25 mouse cellular contexts compared by ENCODE assay signal in the genomic region with DNA sequence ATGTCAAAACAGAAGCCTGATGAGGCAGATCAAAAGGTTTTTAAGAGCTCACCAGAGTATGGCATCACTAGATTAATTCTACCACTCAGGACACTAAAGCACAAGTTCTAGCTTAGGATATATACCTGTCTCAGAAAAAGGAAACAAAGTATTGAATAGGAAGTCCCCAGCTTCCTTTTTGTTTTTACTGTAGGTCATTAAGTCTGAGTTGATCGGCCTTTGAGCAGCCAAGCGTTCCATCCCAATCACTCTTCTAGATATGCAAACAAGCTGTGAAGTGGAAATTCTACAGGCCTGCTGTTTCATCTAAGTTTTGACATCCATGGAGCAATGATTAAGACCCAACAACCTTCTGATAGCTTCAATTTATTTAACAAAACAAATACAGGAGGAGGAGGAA. TPM values are rescaled to one million over a fixed set of nuclear protein-coding genes. Genes with fewer than 3 reads are reported as not detected.
DNase-seq lines count a peak whose midpoint lies in the region; ATAC-seq lines count a peak whose summit lies in the region.
"Had no signal": no experiment of that assay in that cellular context is flagged by ENCODE, and none has a peak within 500 bp of the region (broad histone marks: within the 10 kb centered on the region; RNA-seq: fewer than 3 reads in every experiment).

No protein-coding gene starts in this region.

- H3K27ac ChIP-seq in hindbrain, embryonic 13.5 days, result no peak overlapping the region
- H3K27ac ChIP-seq: embryonic facial prominence, embryonic 10.5 days; embryonic facial prominence, embryonic 12.5 days; forebrain, embryonic 13.5 days; forebrain, embryonic 15.5 days had no signal

- peak; percentile 46 for DNase-seq in heart, adult 11 months
- DNase-seq in heart, postnatal 10 days, result no peak
- DNase-seq in A20 (ENCODE audit: low read depth, low spot score), result peak; percentile 54
- DNase-seq in neural tube, embryonic 10.5 days (ENCODE audit: extremely low spot score, low spot score), result no peak
- DNase-seq: adrenal gland, adult 8-10 months; adrenal gland, postnatal 14 days; adrenal gland, postnatal 36 days; cerebellum, adult 11-12 months; cerebellum, adult 2 months; cerebellum, adult 9-10 months; cerebellum, postnatal 10 days; cerebellum, postnatal 25 days; forebrain, postnatal 0 days had no signal

- no peak overlapping the region for H3K4me2 ChIP-seq in hindbrain, embryonic 13.5 days
- H3K4me2 ChIP-seq: embryonic facial prominence, embryonic 12.5 days; forebrain, embryonic 13.5 days; forebrain, embryonic 15.5 days had no signal

- H3K4me1 ChIP-seq in hindbrain, embryonic 13.5 days (replicated peaks), result peaks cover 22% of the 10 kb centered on the region

- intact Hi-C loops in heart, postnatal 10 days (cut with DNase I), result no loop called here

- no peak overlapping the region for H3K4me3 ChIP-seq in hindbrain, embryonic 13.5 days
- H3K4me3 ChIP-seq: embryonic facial prominence, embryonic 10.5 days; embryonic facial prominence, embryonic 12.5 days; forebrain, embryonic 13.5 days; forebrain, embryonic 15.5 days had no signal

- peaks cover 24% of the 10 kb centered on the region for H3K36me3 ChIP-seq in hindbrain, embryonic 13.5 days

- 87% methylated on average over 2 of the region's 2 CpGs for WGBS in hindbrain, embryonic 13.5 days

- H3K9ac ChIP-seq in hindbrain, embryonic 13.5 days, result no peak overlapping the region
- H3K9ac ChIP-seq: embryonic facial prominence, embryonic 12.5 days; forebrain, embryonic 13.5 days; forebrain, embryonic 15.5 days; forebrain, postnatal 0 days had no signal

- H3K27me3 ChIP-seq in hindbrain, embryonic 13.5 days, result no peaks in the 10 kb centered on the region
- H3K27me3 ChIP-seq: embryonic facial prominence, embryonic 12.5 days; forebrain, embryonic 13.5 days; forebrain, embryonic 15.5 days; Patski had no signal

- peak; percentile 50 for ATAC-seq in inflammation-experienced regulatory T-cells, adult 6 months
- ATAC-seq in hindbrain, embryonic 13.5 days (ENCODE audit: low FRiP score), result no peak
- ATAC-seq: activated CD4-positive, CD25-positive, alpha-beta regulatory T cell, adult 4 months; forebrain, embryonic 13.5 days; forebrain, embryonic 15.5 days; forebrain, postnatal 0 days; Patski had no signal

- H3K9me3 ChIP-seq in hindbrain, embryonic 13.5 days, result no peaks in the 10 kb centered on the region
- H3K9me3 ChIP-seq: embryonic facial prominence, embryonic 10.5 days; embryonic facial prominence, embryonic 12.5 days; forebrain, embryonic 13.5 days; forebrain, embryonic 15.5 days; G1E had no signal

RNA-seq across cellular contexts. Expression of a gene that starts 6.8 kb away (rescaled TPM):
- total RNA-seq in heart, postnatal 10 days (2021), result 100 to 1,000 TPM; 103 to 114 TPM
- polyA plus RNA-seq in inflammation-experienced regulatory T-cells, adult 6 months (2017; shearing (Covaris generic)), result 100 to 1,000 TPM in 1 of 3 experiments, 10 to 100 TPM in 2; 64.6 to 101 (median 67.3) TPM
- polyA plus RNA-seq in hindbrain, embryonic 13.5 days (2015; fragmentation: Nextera tagmentation; extraction: Ambion mirVana), result 142 and 143 TPM in 2 replicates

RNA-seq across cellular contexts. Expression of a gene that starts 6.8 kb away (rescaled TPM):
- 10 to 100 TPM; 42.6 to 50.5 TPM for total RNA-seq in heart, postnatal 10 days (2021)
- polyA plus RNA-seq in inflammation-experienced regulatory T-cells, adult 6 months (2017; shearing (Covaris generic)), result 10 to 100 TPM; 43.4 to 67.5 (median 47.3) TPM
- 158 and 163 TPM in 2 replicates for polyA plus RNA-seq in hindbrain, embryonic 13.5 days (2015; fragmentation: Nextera tagmentation; extraction: Ambion mirVana)

RNA-seq across cellular contexts. Expression of a gene that starts 25.9 kb away (rescaled TPM):
- 100 to 1,000 TPM; 127 to 130 TPM for total RNA-seq in heart, postnatal 10 days (2021)
- polyA plus RNA-seq in inflammation-experienced regulatory T-cells, adult 6 months (2017; shearing (Covaris generic)), result under 1 TPM; 0.41 to 0.92 (median 0.58) TPM
- 44.5 and 48.8 TPM in 2 replicates for polyA plus RNA-seq in hindbrain, embryonic 13.5 days (2015; fragmentation: Nextera tagmentation; extraction: Ambion mirVana)

RNA-seq across cellular contexts. Expression of a gene that starts 38.2 kb away (rescaled TPM):
- total RNA-seq in heart, postnatal 10 days (2021), result 1 to 10 TPM; 6.7 to 7.4 TPM
- under 1 TPM; 0.13 to 0.65 (median 0.46) TPM for polyA plus RNA-seq in inflammation-experienced regulatory T-cells, adult 6 months (2017; shearing (Covaris generic))
- 10.9 and 12.7 TPM in 2 replicates for polyA plus RNA-seq in hindbrain, embryonic 13.5 days (2015; fragmentation: Nextera tagmentation; extraction: Ambion mirVana)

RNA-seq across cellular contexts. Expression of a gene that starts 42.0 kb away (rescaled TPM):
- total RNA-seq in heart, postnatal 10 days (2021), result 1 to 10 TPM; 1.1 to 1.5 TPM
- not detected for polyA plus RNA-seq in inflammation-experienced regulatory T-cells, adult 6 months (2017; shearing (Covaris generic))
- polyA plus RNA-seq in hindbrain, embryonic 13.5 days (2015; fragmentation: Nextera tagmentation; extraction: Ambion mirVana), result 0.55 TPM in 1 of 2 replicates, not detected in the other
- total RNA-seq: G1E had no signal
- polyA plus RNA-seq: C2C12; embryonic facial prominence, embryonic 10.5 days; embryonic facial prominence, embryonic 14.5 days; forebrain, embryonic 11.5 days; forebrain, embryonic 13.5 days; forebrain, embryonic 15.5 days had no signal

Comparison
In these comparisons a context has a peak if more than half of its experiments do, and no peak if none do; other contexts are left out.
1. DNase-seq: peak in heart, adult 11 months (single experiment) and A20 (single experiment); none in heart, postnatal 10 days (0 of 2) and neural tube, embryonic 10.5 days (single experiment).
2. RNA of a gene that starts 25.9 kb away (polyA plus RNA-seq): 44.5 to 48.8 TPM in hindbrain, embryonic 13.5 days; 0.41 to 0.92 TPM in inflammation-experienced regulatory T-cells, adult 6 months; every median in the first group is over 10 times any median in the second.